Mouse (Mus musculus) C2C12 (cell line): Measurements from ENCODE around the gene Rock2. TPM values are rescaled to one million over a fixed set of nuclear protein-coding genes. Genes with fewer than 3 reads are reported as not detected.
A peak's percentile ranks its signal among the peaks of the same experiment; 100 is the strongest.

Source experiments
- H3K27me3 ChIP-seq: one replicate; pipeline ENCODE4 v1.6.1; 2011; ENCODE audit not compliant: control insufficient read depth, insufficient read depth, insufficient read length
- H3K36me3 ChIP-seq: one replicate; pipeline ENCODE4 v1.6.1; 2011; ENCODE audit not compliant: control insufficient read depth, insufficient read depth
- H3K4me3 ChIP-seq: one replicate; pipeline ENCODE4 v1.5.1; 2011; ENCODE audit warnings: mild to moderate bottlenecking, control low read depth; ENCODE audit not compliant: poor library complexity, insufficient read depth, severe bottlenecking
- H3K79me2 ChIP-seq: one replicate; pipeline ENCODE4 v1.6.1; 2011; ENCODE audit not compliant: control insufficient read depth, insufficient read depth
- H3K79me3 ChIP-seq: one replicate; pipeline ENCODE4 v1.6.1; 2011; ENCODE audit warnings: low read depth, control low read depth
- H3ac ChIP-seq: one replicate; pipeline ENCODE3; 2011; ENCODE audit warnings: low read depth; ENCODE audit not compliant: control insufficient read depth, insufficient read length
- CEBPB ChIP-seq: IDR thresholded peaks from one replicate; pipeline ENCODE4 v1.6.1; 2011; ENCODE audit warnings: low read depth, mild to moderate bottlenecking, control low read depth, moderate library complexity
- CTCF ChIP-seq: IDR thresholded peaks from one replicate; pipeline ENCODE4 v1.5.1; 2011; ENCODE audit not compliant: control insufficient read depth, insufficient read depth, insufficient read length
- FOSL1 ChIP-seq: IDR thresholded peaks from one replicate; pipeline ENCODE4 v1.8.0; 2011; ENCODE audit warnings: mild to moderate bottlenecking, low read length; ENCODE audit not compliant: poor library complexity, insufficient read depth, severe bottlenecking
- MAX ChIP-seq: IDR thresholded peaks from one replicate; pipeline ENCODE4 v1.6.1; 2011; ENCODE audit warnings: mild to moderate bottlenecking, control low read depth
- MYOD1 ChIP-seq: IDR thresholded peaks from one replicate; pipeline ENCODE4 v1.6.1; 2011; ENCODE audit warnings: low read depth; ENCODE audit not compliant: control insufficient read depth, insufficient read length
- MYOG ChIP-seq: IDR thresholded peaks from one replicate; pipeline ENCODE4 v1.6.1; 2011; ENCODE audit not compliant: control insufficient read depth, insufficient read length; ENCODE audit errors: extremely low read depth
- USF1 ChIP-seq: IDR thresholded peaks from one replicate; pipeline ENCODE4 v1.6.1; 2011; ENCODE audit warnings: low read depth, mild to moderate bottlenecking, control low read depth, moderate library complexity
- polyA plus RNA-seq: library from polyadenylated mRNA; unstranded; fragments of >200 nt; fragmentation: generic; extraction: Trizol; gene quantifications from one replicate; pipeline ENCODE4 v1.2.1, GENCODE M21; 2012; ENCODE audit warnings: missing spikeins

Rock2 gene
- polyA plus RNA-seq, 1 experiment, result 15.9 TPM

DNA sequence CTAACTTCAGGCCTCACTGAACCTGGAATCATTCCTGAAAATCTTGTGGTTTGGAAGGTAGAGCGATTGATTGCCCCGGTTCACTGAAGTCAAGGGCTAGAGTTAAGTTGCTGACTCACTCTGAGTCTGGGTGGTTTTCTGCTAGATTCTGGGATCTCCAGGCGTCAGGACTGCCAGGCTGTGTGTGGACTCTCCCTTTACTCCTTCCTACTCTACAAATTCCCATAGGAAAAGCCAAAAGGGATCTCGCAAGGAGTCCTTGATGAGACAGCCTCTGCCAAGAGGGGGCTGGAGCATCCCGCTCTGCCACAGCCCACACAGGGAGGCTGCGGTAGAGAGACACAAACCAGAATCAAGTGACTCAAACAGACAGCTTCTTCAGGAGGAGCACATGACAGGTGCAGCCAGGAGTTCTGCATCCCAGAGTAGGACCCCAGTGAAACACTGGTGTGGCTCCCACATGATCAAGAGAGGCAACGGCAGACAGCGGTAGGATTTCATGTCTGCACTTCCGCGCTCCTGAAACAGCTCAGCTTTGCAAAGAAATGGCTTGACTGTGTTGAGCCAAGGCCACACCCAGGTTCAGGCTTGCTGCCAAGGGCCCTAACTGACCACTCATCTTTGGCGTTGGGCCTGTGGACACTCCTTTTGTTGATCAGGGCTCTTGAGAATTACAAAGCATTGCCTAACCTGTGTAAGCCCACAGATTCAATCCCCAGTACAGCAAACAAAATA, 41.1 kb upstream of the Rock2 start:
- peak; percentile 82 for TF ChIP-seq MYOD1
- TF ChIP-seq MYOG, result no peak
- peak; percentile 40 for TF ChIP-seq FOSL1
- peak; percentile 57 for TF ChIP-seq MAX
- no peak for TF ChIP-seq CTCF
- TF ChIP-seq CEBPB, result peak; percentile 68
- TF ChIP-seq USF1, result peak; percentile 50
- Histone ChIP-seq H3K27me3 (no peaks in the 10 kb centered on the region), H3ac (peak overlapping the region; percentile 59), H3K4me3 (no peak overlapping the region), H3K36me3 (no peaks in the 10 kb centered on the region), H3K79me2 (peaks cover 6% of the 10 kb centered on the region), H3K79me3 (no peaks in the 10 kb centered on the region)

DNA sequence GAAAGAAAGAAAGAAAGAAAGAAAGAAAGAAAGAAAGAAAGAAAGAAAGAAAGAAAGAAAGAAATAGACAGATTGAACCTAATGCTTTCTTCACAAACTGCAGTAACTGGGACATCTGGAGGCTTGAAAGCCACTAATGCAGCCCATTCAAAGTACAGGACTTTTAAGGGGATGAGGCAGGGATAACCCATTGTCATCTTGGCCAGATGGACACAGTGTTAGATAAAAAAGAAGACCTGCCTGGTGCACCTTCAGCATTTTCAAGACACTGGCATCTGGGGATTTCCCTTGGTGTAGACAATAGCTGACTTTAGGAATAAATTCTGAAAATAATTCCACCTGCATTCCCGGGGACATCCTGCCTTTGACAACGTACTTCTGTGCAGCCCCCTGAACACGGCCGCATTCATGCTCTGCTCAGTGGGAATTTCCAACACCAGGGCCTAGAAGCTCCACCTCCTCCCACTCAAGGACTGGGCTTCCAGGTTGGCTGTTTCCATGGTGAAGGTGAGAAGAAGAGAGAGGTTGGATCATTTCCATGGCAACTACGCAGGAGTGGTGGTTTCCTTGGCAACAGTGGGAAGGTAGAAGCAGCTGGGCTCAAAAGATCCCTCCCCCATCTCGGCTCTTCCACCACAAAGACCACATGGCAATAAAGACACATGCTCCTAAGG, 38.9 kb upstream of the Rock2 start:
- Histone ChIP-seq H3K79me3 (no peaks in the 10 kb centered on the region), H3K27me3 (no peaks in the 10 kb centered on the region), H3K36me3 (no peaks in the 10 kb centered on the region), H3K79me2 (peaks cover 6% of the 10 kb centered on the region), H3ac (no peak overlapping the region), H3K4me3 (no peak overlapping the region)
- TF ChIP-seq CTCF, result no peak
- TF ChIP-seq FOSL1, result no peak
- TF ChIP-seq USF1, result no peak
- TF ChIP-seq MYOG, result no peak

DNA sequence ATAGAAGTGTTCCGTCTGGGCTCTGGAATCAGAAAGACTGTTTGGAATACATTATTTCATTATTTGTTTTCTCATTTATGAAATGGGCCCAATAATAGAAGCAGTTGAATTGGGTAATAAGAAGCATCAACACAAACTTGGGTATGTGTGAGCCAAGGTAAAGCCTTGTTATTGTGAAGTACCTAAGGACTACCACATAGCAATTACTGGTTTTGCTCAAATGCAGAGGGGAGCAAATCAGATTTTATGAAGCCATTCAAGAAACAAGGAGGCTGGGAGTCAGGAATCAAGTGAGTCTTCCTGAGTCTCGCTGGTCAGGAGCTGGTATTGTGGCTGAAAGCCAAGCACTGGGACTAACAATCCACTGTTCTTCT, 38.4 kb upstream of the Rock2 start:
- no peaks in the 10 kb centered on the region for H3K79me3 ChIP-seq
- H3K36me3 ChIP-seq, result no peaks in the 10 kb centered on the region
- TF ChIP-seq CTCF, result no peak
- H3ac ChIP-seq, result no peak overlapping the region
- H3K79me2 ChIP-seq, result peaks cover 6% of the 10 kb centered on the region
- H3K27me3 ChIP-seq, result no peaks in the 10 kb centered on the region
- no peak overlapping the region for H3K4me3 ChIP-seq

DNA sequence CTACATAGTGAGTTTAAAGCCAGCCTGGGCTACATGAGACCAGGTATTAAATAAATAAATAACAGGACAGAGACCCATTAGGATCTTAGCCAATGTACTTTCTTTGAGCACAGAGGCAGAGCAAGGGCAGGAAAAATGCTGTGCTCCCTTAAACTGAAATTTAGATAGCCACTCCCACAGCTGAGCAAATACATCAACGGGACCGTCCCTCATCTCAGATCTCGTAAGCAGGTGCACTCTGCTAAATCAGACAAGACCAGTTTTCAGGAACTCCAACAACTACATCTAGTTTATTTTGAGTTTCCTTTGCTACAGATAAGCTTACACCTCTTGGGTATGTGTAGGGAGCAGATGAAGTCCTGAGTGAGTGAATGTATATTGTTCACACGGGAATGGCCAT, 36.6 kb upstream of the Rock2 start:
- Histone ChIP-seq H3K79me2 (no peaks in the 10 kb centered on the region), H3K79me3 (no peaks in the 10 kb centered on the region), H3K36me3 (no peaks in the 10 kb centered on the region), H3K27me3 (no peaks in the 10 kb centered on the region), H3K4me3 (no peak overlapping the region), H3ac (no peak overlapping the region)
- no peak for TF ChIP-seq USF1

DNA sequence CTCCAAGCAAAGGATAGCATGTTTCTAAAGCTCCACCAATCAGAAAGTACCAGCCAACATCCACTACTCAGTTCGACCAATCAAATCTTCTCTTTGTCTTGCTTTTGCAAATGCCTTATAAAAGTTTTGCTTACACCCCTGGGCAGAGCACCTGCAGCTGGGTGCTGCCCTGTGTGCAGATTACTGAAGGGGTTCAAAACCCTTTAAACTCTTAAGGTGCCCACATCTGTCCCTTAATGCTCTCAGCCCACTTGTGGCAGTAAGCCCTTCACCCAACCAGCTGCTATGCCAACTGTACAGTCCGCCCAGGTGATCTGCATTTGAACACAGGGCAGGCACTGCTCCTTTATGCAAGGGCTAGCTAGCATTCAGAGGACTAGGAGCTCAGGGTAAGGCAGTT, 34.9 kb upstream of the Rock2 start:
- Histone ChIP-seq H3K36me3 (no peaks in the 10 kb centered on the region), H3K4me3 (no peak overlapping the region)

DNA sequence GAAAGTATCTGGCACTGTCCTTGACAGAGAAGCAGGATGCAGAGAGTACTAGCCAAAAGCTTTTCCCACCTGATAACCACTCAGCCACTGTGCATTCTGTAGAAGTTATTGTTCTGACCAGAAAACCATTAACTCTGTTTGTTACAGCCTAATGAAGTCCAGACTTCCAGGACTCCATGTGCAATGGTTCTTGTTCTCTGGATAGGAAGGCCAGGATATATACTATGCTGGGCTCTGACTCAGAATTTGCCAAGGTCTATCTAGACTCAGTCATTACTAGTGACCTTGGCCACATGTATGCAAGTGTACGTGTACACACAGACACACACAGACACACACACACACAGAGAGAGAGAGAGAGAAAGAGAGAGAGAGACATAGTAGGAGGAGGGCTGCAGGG, 34.2 kb upstream of the Rock2 start:
- no peaks in the 10 kb centered on the region for H3K79me2 ChIP-seq
- no peak overlapping the region for H3ac ChIP-seq
- H3K36me3 ChIP-seq, result no peaks in the 10 kb centered on the region
- H3K79me3 ChIP-seq, result no peaks in the 10 kb centered on the region
- H3K27me3 ChIP-seq, result no peaks in the 10 kb centered on the region
- no peak for TF ChIP-seq USF1
- no peak for TF ChIP-seq CTCF
- no peak for TF ChIP-seq CEBPB
- no peak for TF ChIP-seq MYOD1
- TF ChIP-seq FOSL1, result no peak
- TF ChIP-seq MYOG, result no peak
- TF ChIP-seq MAX, result no peak
- H3K4me3 ChIP-seq, result no peak overlapping the region

More for the DNA sequence above, 34.9 kb upstream of the Rock2 start:
- Histone ChIP-seq H3K79me2 (no peaks in the 10 kb centered on the region), H3K79me3 (no peaks in the 10 kb centered on the region), H3K27me3 (no peaks in the 10 kb centered on the region), H3ac (no peak overlapping the region)
- no peak for TF ChIP-seq USF1
- TF ChIP-seq CTCF, result no peak
- no peak for TF ChIP-seq FOSL1
- TF ChIP-seq MYOG, result no peak
- no peak for TF ChIP-seq CEBPB
- no peak for TF ChIP-seq MYOD1
- no peak for TF ChIP-seq MAX
